Comparison of ENCODE assay signal across 8 mouse cellular contexts in the genomic region with DNA sequence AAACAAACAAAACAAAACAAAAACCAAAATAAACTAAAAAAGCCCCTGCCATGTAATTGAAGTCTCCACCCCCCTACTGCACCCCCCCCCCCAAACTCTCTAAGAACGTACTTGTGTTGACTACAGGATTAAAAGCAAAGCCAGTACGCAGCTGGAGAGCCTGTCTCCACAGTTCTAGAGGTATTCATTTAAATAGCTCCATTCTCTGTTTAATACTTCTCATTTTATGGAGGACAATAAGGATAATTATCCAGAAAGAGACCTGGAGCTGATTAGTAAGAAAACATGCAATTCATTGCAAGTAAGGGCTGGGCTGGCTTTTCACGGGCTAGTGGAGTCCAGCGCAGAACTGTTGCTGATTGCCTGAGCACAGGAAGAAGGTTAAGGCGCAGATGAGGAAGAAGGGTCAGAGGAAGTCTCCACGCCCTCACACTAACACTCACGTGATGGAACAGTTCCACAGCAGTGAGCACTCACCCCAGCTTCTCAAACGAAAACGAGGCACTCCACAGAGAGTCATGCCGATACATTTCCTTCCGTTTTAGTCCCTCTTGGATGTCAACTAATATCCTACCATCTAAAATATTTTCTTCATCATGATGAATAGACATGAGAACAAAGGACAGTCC. TPM values are rescaled to one million over a fixed set of nuclear protein-coding genes. Genes with fewer than 3 reads are reported as not detected.
DNase-seq lines count a peak whose midpoint lies in the region; TF ChIP-seq lines count a peak whose summit lies in the region.
"Had no signal": no experiment of that assay in that cellular context is flagged by ENCODE, and none has a peak within 500 bp of the region (broad histone marks: within the 10 kb centered on the region; RNA-seq: fewer than 3 reads in every experiment).

No protein-coding gene starts in this region.

- H3K4me3 ChIP-seq in CH12.LX (replicated peaks in 1 of 3; ENCODE audit: low read depth in 2 of 3, low read length in 2 of 3, poor library complexity in 1 of 3) = peak overlapping the region in 2 of 3 experiments; percentile 36 to 37
- no peak overlapping the region for H3K4me3 ChIP-seq in bone marrow, adult 2 months (replicated peaks; ENCODE audit: control insufficient read depth, low read depth, low read length)
- H3K4me3 ChIP-seq: left cerebral cortex, adult 2 months had no signal

- H3K9me3 ChIP-seq in CH12.LX (replicated peaks; ENCODE audit: low read length) = no peaks in the 10 kb centered on the region

- in situ Hi-C loops in CH12.LX (cut with MboI; ENCODE audit: low pct_ligation_motif_present, low pct_unique_long_range_greater_than_20kb, low sequenced_read_pairs) = no loop called here

- TF ChIP-seq CTCF in CH12.LX (conservative IDR thresholded peaks at IDR 0.05 in 1 of 2, IDR thresholded peaks at IDR 0.05 in 1 of 2; ENCODE audit: low read depth in 2 of 2, low read length in 2 of 2) = no peak
- peak; percentile 11; the same call in 1 of the 2 replicates for TF ChIP-seq CTCF in bone marrow, adult 2 months (IDR thresholded peaks at IDR 0.05; ENCODE audit: control insufficient read depth, insufficient read depth, low read length)

- no peak overlapping the region for H3K9ac ChIP-seq in CH12.LX (ENCODE audit: insufficient read depth, low read depth)

- no peak for TF ChIP-seq EP300 in CH12.LX (IDR thresholded peaks at IDR 0.05; ENCODE audit: low read length)

- TF ChIP-seq POLR2A in CH12.LX (IDR thresholded peaks at IDR 0.05; ENCODE audit: low read depth, low read length) = peak; percentile 70
- no peak for TF ChIP-seq POLR2A in bone marrow, adult 2 months (IDR thresholded peaks at IDR 0.05; ENCODE audit: borderline replicate concordance, control insufficient read depth, low read depth, low read length)

- H3K4me2 ChIP-seq in CH12.LX (ENCODE audit: insufficient read depth, low read depth, poor library complexity, severe bottlenecking) = peak overlapping the region; percentile 67

- dilution Hi-C loops in CH12.LX (cut with MboI; ENCODE audit: extremely low pct_ligation_motif_present, extremely low pct_unique_long_range_greater_than_20kb, low sequenced_read_pairs) = no loop called here

- H3K27ac ChIP-seq in CH12.LX (ENCODE audit: insufficient read depth, low read depth) = no peak overlapping the region
- peak overlapping the region; percentile 62; the same call in 1 of the 2 replicates for H3K27ac ChIP-seq in bone marrow, adult 2 months (ENCODE audit: control insufficient read depth, insufficient read depth, low read depth, low read length, poor library complexity)
- H3K27ac ChIP-seq: left cerebral cortex, adult 2 months had no signal

- peaks cover 2 to 9% of the 10 kb centered on the region in 2 experiments; a peak in 3 of 4 replicates for H3K4me1 ChIP-seq in CH12.LX (ENCODE audit: control insufficient read depth in 1 of 2, insufficient read depth in 2 of 2)
- peaks cover 8% of the 10 kb centered on the region; the same call in 1 of the 2 replicates for H3K4me1 ChIP-seq in bone marrow, adult 2 months (ENCODE audit: control insufficient read depth, insufficient read depth, low read length)

- no peak for TF ChIP-seq RAD21 in CH12.LX (IDR thresholded peaks at IDR 0.05; ENCODE audit: low read depth, low read length)

- DNase-seq in CH12.LX (ENCODE audit: extremely low read depth) = peak; percentile 72
- DNase-seq in kidney, postnatal 25 days = peak; percentile 42 to 74
- peak; percentile 55 for DNase-seq in spleen, adult 12 weeks (ENCODE audit: low spot score)
- DNase-seq in left cerebral cortex, adult 18-20 months (ENCODE audit: low spot score in 2 of 2) = no peak
- no peak for DNase-seq in adrenal gland, postnatal 10 days
- DNase-seq in embryo, embryonic 10 days (ENCODE audit: low spot score) = no peak

- no peaks in the 10 kb centered on the region for H3K27me3 ChIP-seq in CH12.LX (replicated peaks)

- WGBS in bone marrow, adult 2 months = 19% methylated on average over 11 of the region's 11 CpGs

- no peaks in the 10 kb centered on the region for H3K79me2 ChIP-seq in CH12.LX (replicated peaks; ENCODE audit: control insufficient read depth, extremely low read depth, insufficient read depth, poor library complexity, severe bottlenecking)

- H3K36me3 ChIP-seq in CH12.LX (replicated peaks in 1 of 2; ENCODE audit: control insufficient read depth in 1 of 2, insufficient read depth in 1 of 2, low read length in 1 of 2) = no peaks in the 10 kb centered on the region

TF ChIP-seq in CH12.LX, 34 proteins besides CTCF, POLR2A, EP300 and RAD21:
- TF ChIP-seq UBTF (IDR thresholded peaks at IDR 0.05; ENCODE audit: low read depth, low read length) (no peak), MAX (IDR thresholded peaks at IDR 0.05; ENCODE audit: low read length) (peak; percentile 95), CHD2 (IDR thresholded peaks at IDR 0.05; ENCODE audit: low read length) (no peak), NELFE (IDR thresholded peaks at IDR 0.05; ENCODE audit: low read depth, low read length) (0 out of 2 replicates have a peak, but pooled peaks have one; percentile 49), USF2 (conservative IDR thresholded peaks at IDR 0.05; ENCODE audit: low read depth, low read length) (peak; percentile 71), ZKSCAN1 (IDR thresholded peaks at IDR 0.05; ENCODE audit: borderline replicate concordance, low read depth, low read length) (no peak), ZMIZ1 (IDR thresholded peaks at IDR 0.05; ENCODE audit: low read depth, low read length) (no peak), HCFC1 (IDR thresholded peaks at IDR 0.05; ENCODE audit: low read depth, low read length) (peak; percentile 63), SIN3A (IDR thresholded peaks at IDR 0.05; ENCODE audit: low read length) (0 out of 2 replicates have a peak, but pooled peaks have one; percentile 50), KAT2A (IDR thresholded peaks at IDR 0.05; ENCODE audit: insufficient replicate concordance, low read length) (no peak), PAX5 (IDR thresholded peaks at IDR 0.05; ENCODE audit: low read length) (no peak), MYC (IDR thresholded peaks at IDR 0.05; ENCODE audit: low read depth, low read length) (no peak), TBP (conservative IDR thresholded peaks at IDR 0.05; ENCODE audit: low read depth, low read length) (0 out of 2 replicates have a peak, but pooled peaks have one; percentile 61), IRF4 (IDR thresholded peaks at IDR 0.05; ENCODE audit: low read depth, low read length) (no peak), JUN (IDR thresholded peaks at IDR 0.05; ENCODE audit: insufficient read depth, low read depth, low read length) (no peak), CHD1 (IDR thresholded peaks at IDR 0.05; ENCODE audit: low read depth, low read length) (no peak), RCOR1 (conservative IDR thresholded peaks at IDR 0.05; ENCODE audit: low read depth, low read length) (no peak), TCF12 (IDR thresholded peaks at IDR 0.05; ENCODE audit: low read depth, low read length) (peak; percentile 62; the same call in 1 of the 2 replicates), MEF2A (IDR thresholded peaks at IDR 0.05; ENCODE audit: borderline replicate concordance, low read depth, low read length) (no peak), USF1 (IDR thresholded peaks at IDR 0.05; ENCODE audit: low read depth, low read length) (peak; percentile 77), MAZ (IDR thresholded peaks at IDR 0.05; ENCODE audit: low read depth, low read length) (no peak), ZNF384 (IDR thresholded peaks at IDR 0.05; ENCODE audit: low read depth, low read length) (no peak), MAFK (IDR thresholded peaks at IDR 0.05; ENCODE audit: insufficient replicate concordance, low read length) (no peak), NRF1 (IDR thresholded peaks at IDR 0.05; ENCODE audit: low read depth, low read length) (peak; percentile 73), JUND (conservative IDR thresholded peaks at IDR 0.05; ENCODE audit: low read depth, low read length) (no peak), ELF1 (IDR thresholded peaks at IDR 0.05; ENCODE audit: low read depth, low read length) (peak; percentile 86), MXI1 (IDR thresholded peaks at IDR 0.05; ENCODE audit: low read depth, low read length) (no peak), E2F4 (IDR thresholded peaks at IDR 0.05; ENCODE audit: insufficient replicate concordance, low read depth, low read length) (no peak), ZC3H11A (IDR thresholded peaks at IDR 0.05; ENCODE audit: low read depth, low read length) (no peak), POLR2AphosphoS2 (IDR thresholded peaks at IDR 0.05; ENCODE audit: low read depth, low read length) (no peak), BHLHE40 (IDR thresholded peaks at IDR 0.05; ENCODE audit: low read depth, low read length) (peak; percentile 97), SMC3 (IDR thresholded peaks at IDR 0.05; ENCODE audit: low read depth, low read length) (no peak), ETS1 (conservative IDR thresholded peaks at IDR 0.05; ENCODE audit: low read depth, low read length) (0 out of 2 replicates have a peak, but pooled peaks have one; percentile 40), GABPA (IDR thresholded peaks at IDR 0.05; ENCODE audit: insufficient replicate concordance, low read depth, low read length) (no peak)

RNA-seq across cellular contexts. Expression of gene Rftn2, which starts 11.3 kb away (rescaled TPM):
- total RNA-seq in CH12.LX (2012; rRNA removed) = 0.88 and 1.4 TPM in 2 replicates
- 0.96 and 1.1 TPM in 2 replicates for total RNA-seq in CH12.LX (2014; rRNA removed)
- 0.91 and 1.4 TPM in 2 replicates for polyA plus RNA-seq in CH12.LX (2012; ENCODE audit: insufficient read length, low read depth)
- polyA plus RNA-seq in bone marrow, adult 2 months (2011; ENCODE audit: insufficient read depth, insufficient read length, low replicate concordance, missing spikeins) = 0.95 and 1.7 TPM in 2 replicates
- 10 to 100 TPM; 21.9 to 25.1 TPM for total RNA-seq in left cerebral cortex, adult 18-20 months (2021)
- 10 to 100 TPM; 14.2 to 19.7 TPM for total RNA-seq in adrenal gland, postnatal 10 days (2021)

RNA-seq across cellular contexts. Expression of gene Mars2, which starts 21.7 kb away (rescaled TPM):
- total RNA-seq in CH12.LX (2012; rRNA removed) = 4.5 and 5.7 TPM in 2 replicates
- 5.6 and 5.8 TPM in 2 replicates for total RNA-seq in CH12.LX (2014; rRNA removed)
- polyA plus RNA-seq in CH12.LX (2012; ENCODE audit: insufficient read length, low read depth) = 3.5 and 3.7 TPM in 2 replicates
- 1.4 and 1.5 TPM in 2 replicates for polyA plus RNA-seq in bone marrow, adult 2 months (2011; ENCODE audit: insufficient read depth, insufficient read length, low replicate concordance, missing spikeins)
- total RNA-seq in left cerebral cortex, adult 18-20 months (2021) = 10 to 100 TPM in 1 of 2 experiments, 1 to 10 TPM in 1; 8.7 to 10.1 TPM
- total RNA-seq in adrenal gland, postnatal 10 days (2021) = 1 to 10 TPM; 5.0 to 5.8 TPM

Comparison
In these comparisons a context has a peak if more than half of its experiments do, and no peak if none do; other contexts are left out.
1. DNase-seq: peak in CH12.LX (single experiment), kidney, postnatal 25 days (2 of 2) and spleen, adult 12 weeks (single experiment); none in left cerebral cortex, adult 18-20 months (0 of 2), adrenal gland, postnatal 10 days (single experiment) and embryo, embryonic 10 days (single experiment).
2. RNA of gene Rftn2, which starts 11.3 kb away (total RNA-seq): 21.9 to 25.1 TPM in left cerebral cortex, adult 18-20 months and 14.2 to 19.7 TPM in adrenal gland, postnatal 10 days; 0.88 to 1.4 TPM in CH12.LX; every median in the first group is over 4 times any median in the second.